Comparison of ENCODE assay signal across 11 mouse cellular contexts in genomic region chr3:96089882-96090489, GRCm38 (mm10). TPM values are rescaled to one million over a fixed set of nuclear protein-coding genes. Genes with fewer than 3 reads are reported as not detected.
DNase-seq lines count a peak whose midpoint lies in the region; ATAC-seq and TF ChIP-seq lines count a peak whose summit lies in the region.
"Had no signal": no experiment of that assay in that cellular context is flagged by ENCODE, and none has a peak within 500 bp of the region (broad histone marks: within the 10 kb centered on the region; RNA-seq: fewer than 3 reads in every experiment).

No protein-coding gene starts in this region.

- no peak overlapping the region for H3K4me3 ChIP-seq in gastrocnemius, adult 2 months
- no peak overlapping the region for H3K4me3 ChIP-seq in lung, adult 2 months (replicated peaks; ENCODE audit: extremely low read depth, low read depth, low read length)
- H3K4me3 ChIP-seq: hindbrain, embryonic 12.5 days; neural tube, embryonic 12.5 days had no signal

- DNase-seq in gastrocnemius, adult 2 months = no peak
- DNase-seq in gastrocnemius, postnatal 4 days (ENCODE audit: low spot score in 2 of 2) = no peak
- peak; percentile 25 for DNase-seq in lung, postnatal 10 days
- DNase-seq in lung, adult 2 months = no peak
- DNase-seq in brain, embryonic 14.5 days (ENCODE audit: low read depth) = peak; percentile 41
- peak; percentile 60 for DNase-seq in retina, postnatal 1 day
- no peak for DNase-seq in B cell, adult 2 months

- no peak overlapping the region for H3K27ac ChIP-seq in gastrocnemius, adult 2 months
- H3K27ac ChIP-seq: hindbrain, embryonic 12.5 days; neural tube, embryonic 12.5 days had no signal

- 50% methylated on average over 2 of the region's 2 CpGs for WGBS in lung, adult 2 months

- no peak for ATAC-seq in monocyte, adult 5-6 weeks (replicated peaks; ENCODE audit: insufficient number of reproducible peaks, low FRiP score, low TSS enrichment, poor library complexity, severe bottlenecking)
- ATAC-seq: forebrain, embryonic 14.5 days had no signal

- intact Hi-C loops in gastrocnemius, adult 2 months (cut with DNase I) = loop anchor here (2.0 kb wide), 1 partner anchor 59 kb away; no protein-coding TSS in a partner anchor

- no peak for TF ChIP-seq POLR2A in lung, adult 2 months (IDR thresholded peaks at IDR 0.05; ENCODE audit: borderline replicate concordance, extremely low read depth, low read depth, low read length)
- no peak for TF ChIP-seq POLR2A in brain, embryonic 14.5 days (IDR thresholded peaks at IDR 0.05; ENCODE audit: borderline replicate concordance, extremely low read depth, insufficient read depth, insufficient read length, poor library complexity, severe bottlenecking)

- peaks cover 2% of the 10 kb centered on the region; the same call in 1 of the 2 replicates for H3K4me1 ChIP-seq in lung, adult 2 months (ENCODE audit: control insufficient read depth, insufficient read depth, low read length)
- H3K4me1 ChIP-seq: hindbrain, embryonic 12.5 days; neural tube, embryonic 12.5 days had no signal

- peak; percentile 53 for TF ChIP-seq CTCF in gastrocnemius, adult 2 months (IDR thresholded peaks at IDR 0.05)
- no peak for TF ChIP-seq CTCF in lung, adult 2 months (IDR thresholded peaks at IDR 0.05; ENCODE audit: insufficient read depth, low read length)
- no peak for TF ChIP-seq CTCF in brain, embryonic 14.5 days (IDR thresholded peaks at IDR 0.05; ENCODE audit: borderline replicate concordance, extremely low read depth, insufficient read depth, insufficient read length)

RNA-seq across cellular contexts. Expression of gene Otud7b, which starts 14.3 kb away (rescaled TPM):
- 10 to 100 TPM; 54.6 to 58.3 TPM for total RNA-seq in gastrocnemius, adult 2 months (2021)
- total RNA-seq in gastrocnemius, postnatal 4 days (2021) = 10 to 100 TPM; 61.0 to 65.7 TPM
- 25.6 and 38.7 TPM in 2 replicates for polyA plus RNA-seq in lung, adult 2 months (2012; rRNA removed)
- 7.0 and 8.6 TPM in 2 replicates for polyA plus RNA-seq in brain, embryonic 14.5 days (2012; rRNA removed)
- 12.5 to 26.2 TPM (median 17.1 TPM) in 3 replicates for total RNA-seq in monocyte, adult 5-6 weeks (2017)

RNA-seq across cellular contexts. Expression of gene Vps45, which starts 31.7 kb away (rescaled TPM):
- total RNA-seq in gastrocnemius, adult 2 months (2021) = 10 to 100 TPM; 15.0 to 22.7 TPM
- total RNA-seq in gastrocnemius, postnatal 4 days (2021) = 10 to 100 TPM; 24.5 to 32.6 TPM
- 3.6 and 4.7 TPM in 2 replicates for polyA plus RNA-seq in lung, adult 2 months (2012; rRNA removed)
- polyA plus RNA-seq in brain, embryonic 14.5 days (2012; rRNA removed) = 30.8 and 31.3 TPM in 2 replicates
- total RNA-seq in monocyte, adult 5-6 weeks (2017) = 18.1 to 75.8 TPM (median 21.4 TPM) in 3 replicates

Comparison
In these comparisons a context has a peak if more than half of its experiments do, and no peak if none do; other contexts are left out.
1. DNase-seq: peak in lung, postnatal 10 days (single experiment), brain, embryonic 14.5 days (single experiment) and retina, postnatal 1 day (single experiment); none in gastrocnemius, adult 2 months (single experiment), gastrocnemius, postnatal 4 days (0 of 2), lung, adult 2 months (single experiment) and B cell, adult 2 months (0 of 2).